Mouse (Mus musculus): ENCODE results near the gene Nmt1. TPM values are rescaled to one million over a fixed set of nuclear protein-coding genes. Genes with fewer than 3 reads are reported as not detected.

Nmt1 gene
- polyA plus RNA-seq, 1 experiment from 2014 or later = 49.6 TPM

DNA sequence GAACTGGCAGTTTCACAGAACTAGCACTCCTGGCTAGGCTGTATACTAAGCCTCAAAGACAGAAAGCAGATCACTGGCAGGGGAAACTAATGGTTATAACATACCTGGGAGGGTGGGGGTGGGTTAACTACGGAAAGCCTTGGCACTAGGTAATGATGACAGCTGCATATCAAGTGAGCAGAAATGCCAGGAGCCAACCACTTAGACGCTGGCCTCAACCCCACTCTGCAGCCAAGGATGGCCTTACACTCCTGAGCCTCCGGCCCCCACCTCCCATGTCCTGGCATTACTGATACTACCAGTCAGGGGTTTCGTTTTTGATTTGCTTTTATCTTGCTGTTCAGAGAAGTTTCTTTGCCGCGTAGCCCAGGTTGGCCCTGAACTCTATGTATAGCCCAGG is 67.8 kb downstream of the Nmt1 start:
- Histone ChIP-seq H3K9ac (no peak overlapping the region), H3K4me1 (peaks cover 35% of the 10 kb centered on the region), H3K36me3 (no peaks in the 10 kb centered on the region), H3K4me2 (replicated peaks) (no peak overlapping the region), H3K27ac (no peak overlapping the region), H3K9me3 (no peaks in the 10 kb centered on the region), H3K27me3 (peaks cover 27% of the 10 kb centered on the region), H3K4me3 (no peak overlapping the region)
- 83% methylated on average over 6 of the region's 6 CpGs for WGBS
- no peak for ATAC-seq (ENCODE audit: low FRiP score, low read depth)

GRCm38 (mm10) chr11:103096979-103097894 is 69.2 kb downstream of the Nmt1 start:
- 0 out of 2 replicates have a peak, but pooled peaks have one; percentile 9 for ATAC-seq (ENCODE audit: low FRiP score, low read depth)
- H3K4me3 ChIP-seq = peak overlapping the region; percentile 20
- H3K4me1 ChIP-seq = peaks cover 46% of the 10 kb centered on the region

GRCm38 (mm10) chr11:103098531-103099190 is 70.7 kb downstream of the Nmt1 start:
- 74% methylated on average over 11 of the region's 11 CpGs for WGBS
- peaks cover 54% of the 10 kb centered on the region for H3K4me1 ChIP-seq
- no peaks in the 10 kb centered on the region for H3K36me3 ChIP-seq
- H3K9me3 ChIP-seq = no peaks in the 10 kb centered on the region
- no peak overlapping the region for H3K4me3 ChIP-seq
- no peak overlapping the region for H3K27ac ChIP-seq
- no peak overlapping the region for H3K4me2 ChIP-seq (replicated peaks)
- peaks cover 43% of the 10 kb centered on the region for H3K27me3 ChIP-seq
- ATAC-seq (ENCODE audit: low FRiP score, low read depth) = no peak
- H3K9ac ChIP-seq = 0 out of 2 replicates have a peak overlapping the region, but pooled peaks have one; percentile 25

More at GRCm38 (mm10) chr11:103096979-103097894, 69.2 kb downstream of the Nmt1 start:
- peak overlapping the region; percentile 13 for H3K9ac ChIP-seq
- H3K27me3 ChIP-seq = peaks cover 37% of the 10 kb centered on the region
- H3K36me3 ChIP-seq = no peaks in the 10 kb centered on the region
- H3K9me3 ChIP-seq = no peaks in the 10 kb centered on the region
- H3K4me2 ChIP-seq (replicated peaks) = peak overlapping the region; percentile 46
- H3K27ac ChIP-seq = peak overlapping the region; percentile 55; the same call in 1 of the 2 replicates
- 23% methylated on average over 22 of the region's 22 CpGs for WGBS

DNA sequence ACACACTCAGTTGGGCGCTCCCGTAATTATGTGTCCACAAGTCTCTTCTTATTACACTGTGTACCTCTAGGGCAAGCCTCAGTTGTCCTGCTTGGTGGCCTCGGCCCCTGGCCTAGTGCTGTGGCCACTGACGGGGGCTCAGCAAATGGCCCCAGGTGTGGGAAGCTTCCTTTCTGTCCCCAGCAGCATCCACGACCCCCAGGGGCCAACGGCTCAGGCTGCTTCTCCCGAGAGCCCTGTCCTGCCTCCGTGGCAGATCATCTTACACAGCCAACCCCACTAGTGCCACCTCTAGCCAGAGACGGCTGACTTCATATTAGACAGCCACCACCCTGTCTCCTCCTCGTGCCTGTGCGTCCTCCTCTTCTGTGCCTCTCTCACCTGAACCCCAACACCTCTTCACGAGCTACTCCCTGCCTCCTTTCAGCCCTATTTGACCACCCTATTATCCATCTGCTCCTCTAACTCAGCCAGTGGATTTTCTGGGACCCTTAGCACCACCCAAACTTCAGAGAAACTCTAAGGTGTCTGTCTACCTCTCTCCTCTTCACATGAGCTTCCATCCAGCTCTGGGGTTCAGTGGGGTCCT is 71.5 kb downstream of the Nmt1 start:
- no peaks in the 10 kb centered on the region for H3K9me3 ChIP-seq
- H3K27ac ChIP-seq = no peak overlapping the region
- no peak overlapping the region for H3K4me2 ChIP-seq (replicated peaks)
- WGBS = 48% methylated on average over 12 of the region's 12 CpGs
- no peaks in the 10 kb centered on the region for H3K36me3 ChIP-seq
- peak overlapping the region; percentile 26; the same call in 1 of the 2 replicates for H3K9ac ChIP-seq
- peaks cover 53% of the 10 kb centered on the region for H3K4me1 ChIP-seq
- no peak for ATAC-seq (ENCODE audit: low FRiP score, low read depth)
- no peak overlapping the region for H3K4me3 ChIP-seq
- peaks cover 49% of the 10 kb centered on the region for H3K27me3 ChIP-seq

- H3K27ac ChIP-seq = no peak overlapping the region
- no peaks in the 10 kb centered on the region for H3K9me3 ChIP-seq
- H3K9ac ChIP-seq = no peak overlapping the region
- H3K4me3 ChIP-seq = 0 out of 2 replicates have a peak overlapping the region, but pooled peaks have one; percentile 63
- ATAC-seq (ENCODE audit: low FRiP score, low read depth) = no peak
- no peaks in the 10 kb centered on the region for H3K36me3 ChIP-seq
- H3K4me2 ChIP-seq (replicated peaks) = peak overlapping the region; percentile 89
- H3K4me1 ChIP-seq = peaks cover 51% of the 10 kb centered on the region
- peaks cover 53% of the 10 kb centered on the region for H3K27me3 ChIP-seq
- 65% methylated on average over 8 of the region's 8 CpGs for WGBS
Observed at GRCm38 (mm10) chr11:103100361-103100760, 72.4 kb downstream of the Nmt1 start.

- peak; percentile 54 for ATAC-seq (ENCODE audit: low FRiP score, low read depth)
- Histone ChIP-seq H3K9me3 (no peaks in the 10 kb centered on the region), H3K36me3 (no peaks in the 10 kb centered on the region), H3K4me3 (peak within 1 kb of the TSS; percentile 63), H3K9ac (peak within 1 kb of the TSS; percentile 76), H3K27me3 (peaks cover 53% of the 10 kb centered on the region), H3K4me2 (replicated peaks) (peak within 1 kb of the TSS; percentile 89), H3K27ac (no peak within 1 kb of the TSS), H3K4me1 (peaks cover 49% of the 10 kb centered on the region)
- WGBS = under 1% methylated on average over 33 of the region's 34 CpGs
Observed at GRCm38 (mm10) chr11:103101481-103101865, 73.5 kb downstream of the Nmt1 start, which contains the start of the genes Plcd3 and Acbd4. TSS of gene Plcd3 (minus strand) at chr11:103101658. TSS of gene Acbd4 (plus strand) at chr11:103101682.

- Histone ChIP-seq H3K4me1 (peaks cover 44% of the 10 kb centered on the region), H3K4me3 (peak overlapping the region; percentile 63), H3K27me3 (peaks cover 53% of the 10 kb centered on the region), H3K36me3 (no peaks in the 10 kb centered on the region), H3K9me3 (no peaks in the 10 kb centered on the region), H3K4me2 (replicated peaks) (peak overlapping the region; percentile 89), H3K9ac (peak overlapping the region; percentile 76), H3K27ac (no peak overlapping the region)
- 3% methylated on average over 30 of the region's 30 CpGs for WGBS
- ATAC-seq (ENCODE audit: low FRiP score, low read depth) = 0 out of 2 replicates have a peak, but pooled peaks have one; percentile 30
Observed at GRCm38 (mm10) chr11:103101866-103102501, 74.0 kb downstream of the Nmt1 start.

- Histone ChIP-seq H3K4me2 (replicated peaks) (peak overlapping the region; percentile 89), H3K4me3 (peak overlapping the region; percentile 63), H3K4me1 (peaks cover 35% of the 10 kb centered on the region), H3K27ac (no peak overlapping the region), H3K36me3 (no peaks in the 10 kb centered on the region), H3K9me3 (no peaks in the 10 kb centered on the region), H3K9ac (peak overlapping the region; percentile 76; the same call in 1 of the 2 replicates), H3K27me3 (peaks cover 53% of the 10 kb centered on the region)
- ATAC-seq (ENCODE audit: low FRiP score, low read depth) = peak; percentile 84
- under 1% methylated on average over 35 of the region's 35 CpGs for WGBS
Observed at GRCm38 (mm10) chr11:103102725-103103349, 74.8 kb downstream of the Nmt1 start.

GRCm38 (mm10) chr11:103103621-103104020 is 75.6 kb downstream of the Nmt1 start:
- Histone ChIP-seq H3K27ac (no peak overlapping the region), H3K27me3 (peaks cover 48% of the 10 kb centered on the region), H3K9ac (no peak overlapping the region), H3K4me2 (replicated peaks) (peak overlapping the region; percentile 89), H3K4me3 (peak overlapping the region; percentile 63), H3K4me1 (peaks cover 31% of the 10 kb centered on the region), H3K9me3 (no peaks in the 10 kb centered on the region), H3K36me3 (no peaks in the 10 kb centered on the region)
- 61% methylated on average over 8 of the region's 8 CpGs for WGBS
- ATAC-seq (ENCODE audit: low FRiP score, low read depth) = no peak

GRCm38 (mm10) chr11:103104469-103104868 is 76.5 kb downstream of the Nmt1 start:
- H3K36me3 ChIP-seq = no peaks in the 10 kb centered on the region
- WGBS = 81% methylated on average over 7 of the region's 7 CpGs
- H3K4me3 ChIP-seq = no peak overlapping the region
- peaks cover 24% of the 10 kb centered on the region for H3K4me1 ChIP-seq
- no peak overlapping the region for H3K27ac ChIP-seq
- no peaks in the 10 kb centered on the region for H3K9me3 ChIP-seq
- no peak overlapping the region for H3K4me2 ChIP-seq (replicated peaks)
- H3K9ac ChIP-seq = no peak overlapping the region
- peaks cover 39% of the 10 kb centered on the region for H3K27me3 ChIP-seq
- ATAC-seq (ENCODE audit: low FRiP score, low read depth) = no peak

GRCm38 (mm10) chr11:103105180-103105725 is 77.3 kb downstream of the Nmt1 start:
- Histone ChIP-seq H3K9me3 (no peaks in the 10 kb centered on the region), H3K27me3 (peaks cover 31% of the 10 kb centered on the region), H3K4me2 (replicated peaks) (no peak overlapping the region), H3K36me3 (no peaks in the 10 kb centered on the region), H3K4me1 (peaks cover 22% of the 10 kb centered on the region), H3K27ac (no peak overlapping the region), H3K4me3 (no peak overlapping the region), H3K9ac (no peak overlapping the region)
- no peak for ATAC-seq (ENCODE audit: low FRiP score, low read depth)
- 48% methylated on average over 14 of the region's 14 CpGs for WGBS

Measured in limb, embryonic 13.5 days (tissue).